In the genomic region with DNA sequence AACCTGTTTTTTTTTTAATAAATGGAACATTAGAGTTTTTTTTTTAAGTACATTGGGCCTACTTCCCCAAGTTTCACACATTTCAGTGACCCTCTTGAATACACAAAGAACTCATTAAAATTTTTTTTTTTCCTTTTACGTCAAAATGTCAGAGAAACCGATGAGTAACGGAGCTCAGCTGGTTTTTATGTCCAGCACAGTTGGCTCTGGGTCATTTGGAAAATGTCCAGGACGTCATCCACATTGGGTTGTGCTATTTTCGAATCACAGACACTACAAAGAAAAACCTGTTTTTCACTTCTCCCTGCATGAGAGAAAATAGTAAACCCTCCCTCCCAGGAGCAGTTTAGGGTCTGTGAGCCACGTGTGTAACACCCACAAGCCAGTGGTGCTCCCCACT, we compare ENCODE assay signal across 15 mouse cellular contexts. TPM values are rescaled to one million over a fixed set of nuclear protein-coding genes. Genes with fewer than 3 reads are reported as not detected.
DNase-seq lines count a peak whose midpoint lies in the region; ATAC-seq and TF ChIP-seq lines count a peak whose summit lies in the region.
"Had no signal": no experiment of that assay in that cellular context is flagged by ENCODE, and none has a peak within 500 bp of the region (broad histone marks: within the 10 kb centered on the region; RNA-seq: fewer than 3 reads in every experiment).

No protein-coding gene starts in this region.

- no peaks in the 10 kb centered on the region for H3K9me3 ChIP-seq in hindbrain, embryonic 11.5 days (ENCODE audit: control insufficient read depth, low read length)
- H3K9me3 ChIP-seq: forebrain, embryonic 13.5 days had no signal

- ATAC-seq in hindbrain, embryonic 11.5 days (ENCODE audit: low FRiP score) = no peak
- ATAC-seq: forebrain, embryonic 13.5 days; inflammation-experienced regulatory T-cells, adult 6 months had no signal

- H3K27ac ChIP-seq in gastrocnemius, adult 2 months = no peak overlapping the region
- no peak overlapping the region for H3K27ac ChIP-seq in hindbrain, embryonic 11.5 days (ENCODE audit: low read depth, low read length)
- H3K27ac ChIP-seq: forebrain, embryonic 13.5 days; limb, embryonic 13.5 days had no signal

- H3K27me3 ChIP-seq in hindbrain, embryonic 11.5 days (ENCODE audit: control insufficient read depth, insufficient read depth, low read length) = no peaks in the 10 kb centered on the region
- H3K27me3 ChIP-seq: forebrain, embryonic 13.5 days; limb, embryonic 13.5 days had no signal

- no peaks in the 10 kb centered on the region for H3K4me1 ChIP-seq in hindbrain, embryonic 11.5 days (replicated peaks; ENCODE audit: control insufficient read depth, insufficient read depth, low read length)
- H3K4me1 ChIP-seq: forebrain, embryonic 13.5 days had no signal

- intact Hi-C loops in gastrocnemius, adult 2 months (cut with DNase I) = no loop called here
- intact Hi-C loops in left cerebral cortex, postnatal 4 days (cut with DNase I) = no loop called here
- intact Hi-C loops in left cerebral cortex, postnatal 10 days (cut with DNase I) = no loop called here

- no peak overlapping the region for H3K4me3 ChIP-seq in gastrocnemius, adult 2 months
- no peak overlapping the region for H3K4me3 ChIP-seq in hindbrain, embryonic 11.5 days (ENCODE audit: low read depth, low read length)
- H3K4me3 ChIP-seq: forebrain, embryonic 13.5 days; limb, embryonic 13.5 days had no signal

- no peak overlapping the region for H3K9ac ChIP-seq in hindbrain, embryonic 11.5 days (ENCODE audit: low read depth, low read length)
- H3K9ac ChIP-seq: forebrain, embryonic 13.5 days; limb, embryonic 13.5 days had no signal

- 75% methylated on average over 6 of the region's 6 CpGs for WGBS in hindbrain, embryonic 11.5 days

- peak; percentile 22 for DNase-seq in gastrocnemius, adult 2 months
- DNase-seq in gastrocnemius, adult 8-10 months (ENCODE audit: low spot score in 2 of 2) = no peak
- peak; percentile 46 for DNase-seq in left cerebral cortex, postnatal 4 days
- no peak for DNase-seq in left cerebral cortex, postnatal 10 days (ENCODE audit: extremely low spot score in 1 of 2, low spot score in 2 of 2)
- peak; percentile 54 for DNase-seq in adrenal gland, adult 2 months
- peak; percentile 66 for DNase-seq in lung, postnatal 10 days
- no peak for DNase-seq in right cerebral cortex, adult 18-20 months
- no peak for DNase-seq in hindbrain, embryonic 11.5 days (ENCODE audit: low spot score)
- DNase-seq: thymus, postnatal 4 days had no signal

- H3K4me2 ChIP-seq in hindbrain, embryonic 11.5 days (replicated peaks; ENCODE audit: low read depth, low read length) = no peak overlapping the region
- H3K4me2 ChIP-seq: forebrain, embryonic 13.5 days; limb, embryonic 13.5 days had no signal

- H3K36me3 ChIP-seq in hindbrain, embryonic 11.5 days (ENCODE audit: control insufficient read depth, insufficient read depth, low read length) = no peaks in the 10 kb centered on the region
- H3K36me3 ChIP-seq: limb, embryonic 13.5 days had no signal

- no peak for TF ChIP-seq CTCF in gastrocnemius, adult 2 months (IDR thresholded peaks at IDR 0.05)

RNA-seq across cellular contexts. Expression of gene Ifng, which starts 25.6 kb away (rescaled TPM):
- total RNA-seq in gastrocnemius, adult 2 months (2021) = not detected
- total RNA-seq in gastrocnemius, adult 8-10 months (2022) = not detected
- total RNA-seq in left cerebral cortex, postnatal 4 days (2021) = not detected
- total RNA-seq in left cerebral cortex, postnatal 10 days (2021) = not detected
- total RNA-seq in adrenal gland, adult 2 months (2021) = not detected
- not detected in 2 replicates for polyA plus RNA-seq in adrenal gland, adult 2 months (2012; rRNA removed)
- not detected in 2 replicates for polyA plus RNA-seq in hindbrain, embryonic 11.5 days (2014; fragmentation: Nextera tagmentation; extraction: Ambion mirVana)
- total RNA-seq: layer of hippocampus, postnatal 10 days; megakaryocyte progenitor cell, adult 5-6 weeks had no signal
- polyA plus RNA-seq: forebrain, embryonic 13.5 days; limb, embryonic 13.5 days; stomach, embryonic 14.5 days had no signal

Comparison
In these comparisons a context has a peak if more than half of its experiments do, and no peak if none do; other contexts are left out.
1. DNase-seq: peak in gastrocnemius, adult 2 months (single experiment), left cerebral cortex, postnatal 4 days (single experiment), adrenal gland, adult 2 months (single experiment) and lung, postnatal 10 days (single experiment); none in gastrocnemius, adult 8-10 months (0 of 2), left cerebral cortex, postnatal 10 days (0 of 2), right cerebral cortex, adult 18-20 months (single experiment) and hindbrain, embryonic 11.5 days (single experiment).